Mouse (Mus musculus): ENCODE data around the gene Rcsd1. TPM values are rescaled to one million over a fixed set of nuclear protein-coding genes. Genes with fewer than 3 reads are reported as not detected.

Rcsd1 gene
- total and polyA plus RNA-seq, 2 experiments, result 2.6 to 3.3 TPM

- TF ChIP-seq POLR2A (IDR thresholded peaks at IDR 0.05; ENCODE audit: extremely low read depth, insufficient read depth, low read length) (no peak), CTCF (IDR thresholded peaks at IDR 0.05; ENCODE audit: low read depth, low read length) (no peak)
These were observed 15.7 kb downstream of the Rcsd1 start for GRCm38 (mm10) chr1:165693856-165694255.

GRCm38 (mm10) chr1:165691516-165691915, 18.0 kb downstream of the Rcsd1 start:
- Histone ChIP-seq H3K4me3 (ENCODE audit: insufficient read depth, low read depth, low read length) (no peak overlapping the region), H3K4me1 (ENCODE audit: control insufficient read depth, insufficient read depth, low read length) (peaks cover 5% of the 10 kb centered on the region; the same call in 1 of the 2 replicates), H3K9ac (ENCODE audit: low read depth, low read length) (no peak overlapping the region), H3K27me3 (ENCODE audit: control insufficient read depth, insufficient read depth, low read length) (no peaks in the 10 kb centered on the region), H3K79me2 (ENCODE audit: control insufficient read depth, insufficient read depth, low read length) (no peaks in the 10 kb centered on the region), H3K36me3 (ENCODE audit: control insufficient read depth, insufficient read depth, low read length) (no peaks in the 10 kb centered on the region), H3K27ac (replicated peaks; ENCODE audit: insufficient read depth, low read depth, low read length) (no peak overlapping the region)
- WGBS, result 39% methylated on average over 3 of the region's 3 CpGs
- no peak for DNase-seq (ENCODE audit: extremely low read depth, low read depth, low spot score)
- TF ChIP-seq CTCF (IDR thresholded peaks at IDR 0.05; ENCODE audit: low read depth, low read length) (no peak), POLR2A (IDR thresholded peaks at IDR 0.05; ENCODE audit: extremely low read depth, insufficient read depth, low read length) (no peak)

More at GRCm38 (mm10) chr1:165693856-165694255, 15.7 kb downstream of the Rcsd1 start:
- DNase-seq (ENCODE audit: extremely low read depth, low read depth, low spot score), result no peak
- H3K4me3 ChIP-seq (ENCODE audit: insufficient read depth, low read depth, low read length), result no peak overlapping the region
- no peaks in the 10 kb centered on the region for H3K27me3 ChIP-seq (ENCODE audit: control insufficient read depth, insufficient read depth, low read length)
- H3K36me3 ChIP-seq (ENCODE audit: control insufficient read depth, insufficient read depth, low read length), result no peaks in the 10 kb centered on the region
- no peak overlapping the region for H3K27ac ChIP-seq (replicated peaks; ENCODE audit: insufficient read depth, low read depth, low read length)
- H3K79me2 ChIP-seq (ENCODE audit: control insufficient read depth, insufficient read depth, low read length), result no peaks in the 10 kb centered on the region
- peaks cover 7% of the 10 kb centered on the region; the same call in 1 of the 2 replicates for H3K4me1 ChIP-seq (ENCODE audit: control insufficient read depth, insufficient read depth, low read length)
- no peak overlapping the region for H3K9ac ChIP-seq (ENCODE audit: low read depth, low read length)
- 68% methylated on average over 7 of the region's 7 CpGs for WGBS

- no peak for TF ChIP-seq POLR2A (IDR thresholded peaks at IDR 0.05; ENCODE audit: extremely low read depth, insufficient read depth, low read length)
- TF ChIP-seq CTCF (IDR thresholded peaks at IDR 0.05; ENCODE audit: low read depth, low read length), result no peak
- Histone ChIP-seq H3K4me1 (ENCODE audit: control insufficient read depth, insufficient read depth, low read length) (peaks cover 5% of the 10 kb centered on the region; the same call in 1 of the 2 replicates), H3K4me3 (ENCODE audit: insufficient read depth, low read depth, low read length) (no peak overlapping the region), H3K27me3 (ENCODE audit: control insufficient read depth, insufficient read depth, low read length) (no peaks in the 10 kb centered on the region), H3K9ac (ENCODE audit: low read depth, low read length) (no peak overlapping the region), H3K36me3 (ENCODE audit: control insufficient read depth, insufficient read depth, low read length) (no peaks in the 10 kb centered on the region), H3K27ac (replicated peaks; ENCODE audit: insufficient read depth, low read depth, low read length) (no peak overlapping the region), H3K79me2 (ENCODE audit: control insufficient read depth, insufficient read depth, low read length) (no peaks in the 10 kb centered on the region)
- WGBS, result 77% methylated on average over 5 of the region's 5 CpGs
- DNase-seq (ENCODE audit: extremely low read depth, low read depth, low spot score), result no peak
These were observed 19.7 kb downstream of the Rcsd1 start for GRCm38 (mm10) chr1:165689845-165690244.

GRCm38 (mm10) chr1:165687861-165688260, 21.7 kb downstream of the Rcsd1 start:
- Histone ChIP-seq H3K36me3 (ENCODE audit: control insufficient read depth, insufficient read depth, low read length) (no peaks in the 10 kb centered on the region), H3K4me3 (ENCODE audit: insufficient read depth, low read depth, low read length) (no peak overlapping the region), H3K27ac (replicated peaks; ENCODE audit: insufficient read depth, low read depth, low read length) (no peak overlapping the region), H3K79me2 (ENCODE audit: control insufficient read depth, insufficient read depth, low read length) (no peaks in the 10 kb centered on the region), H3K4me1 (ENCODE audit: control insufficient read depth, insufficient read depth, low read length) (peaks cover 10% of the 10 kb centered on the region; the same call in 1 of the 2 replicates), H3K9ac (ENCODE audit: low read depth, low read length) (no peak overlapping the region), H3K27me3 (ENCODE audit: control insufficient read depth, insufficient read depth, low read length) (no peaks in the 10 kb centered on the region)
- no peak for DNase-seq (ENCODE audit: extremely low read depth, low read depth, low spot score)
- 90% methylated on average over 2 of the region's 2 CpGs for WGBS
- TF ChIP-seq CTCF (IDR thresholded peaks at IDR 0.05; ENCODE audit: low read depth, low read length) (no peak), POLR2A (IDR thresholded peaks at IDR 0.05; ENCODE audit: extremely low read depth, insufficient read depth, low read length) (no peak)

- Histone ChIP-seq H3K4me1 (ENCODE audit: control insufficient read depth, insufficient read depth, low read length) (peaks cover 13% of the 10 kb centered on the region; the same call in 1 of the 2 replicates), H3K79me2 (ENCODE audit: control insufficient read depth, insufficient read depth, low read length) (no peaks in the 10 kb centered on the region), H3K36me3 (ENCODE audit: control insufficient read depth, insufficient read depth, low read length) (no peaks in the 10 kb centered on the region), H3K27me3 (ENCODE audit: control insufficient read depth, insufficient read depth, low read length) (no peaks in the 10 kb centered on the region), H3K9ac (ENCODE audit: low read depth, low read length) (no peak overlapping the region), H3K27ac (replicated peaks; ENCODE audit: insufficient read depth, low read depth, low read length) (no peak overlapping the region), H3K4me3 (ENCODE audit: insufficient read depth, low read depth, low read length) (no peak overlapping the region)
- no peak for DNase-seq (ENCODE audit: extremely low read depth, low read depth, low spot score)
- WGBS, result 29% methylated on average over 8 of the region's 8 CpGs
- TF ChIP-seq CTCF (IDR thresholded peaks at IDR 0.05; ENCODE audit: low read depth, low read length) (no peak), POLR2A (IDR thresholded peaks at IDR 0.05; ENCODE audit: extremely low read depth, insufficient read depth, low read length) (no peak)
These were observed 22.6 kb downstream of the Rcsd1 start for GRCm38 (mm10) chr1:165686963-165687362.

GRCm38 (mm10) chr1:165686349-165686748, 23.2 kb downstream of the Rcsd1 start:
- Histone ChIP-seq H3K79me2 (ENCODE audit: control insufficient read depth, insufficient read depth, low read length) (no peaks in the 10 kb centered on the region), H3K4me3 (ENCODE audit: insufficient read depth, low read depth, low read length) (no peak overlapping the region), H3K4me1 (ENCODE audit: control insufficient read depth, insufficient read depth, low read length) (peaks cover 16% of the 10 kb centered on the region; the same call in 1 of the 2 replicates), H3K27ac (replicated peaks; ENCODE audit: insufficient read depth, low read depth, low read length) (no peak overlapping the region), H3K9ac (ENCODE audit: low read depth, low read length) (no peak overlapping the region), H3K36me3 (ENCODE audit: control insufficient read depth, insufficient read depth, low read length) (no peaks in the 10 kb centered on the region), H3K27me3 (ENCODE audit: control insufficient read depth, insufficient read depth, low read length) (no peaks in the 10 kb centered on the region)
- TF ChIP-seq CTCF (IDR thresholded peaks at IDR 0.05; ENCODE audit: low read depth, low read length) (no peak), POLR2A (IDR thresholded peaks at IDR 0.05; ENCODE audit: extremely low read depth, insufficient read depth, low read length) (no peak)
- WGBS, result 74% methylated on average over 6 of the region's 6 CpGs
- DNase-seq (ENCODE audit: extremely low read depth, low read depth, low spot score), result no peak
